Mouse (Mus musculus) CH12.LX (cell line): ENCODE results near the gene Neurl1a. TPM values are rescaled to one million over a fixed set of nuclear protein-coding genes. Genes with fewer than 3 reads are reported as not detected.

Experiments
- DNase-seq: peaks from one replicate; pipeline ENCODE4 v3.0.0-alpha.2; 2013; ENCODE audit errors: extremely low read depth
- H3K27ac ChIP-seq: 2 replicates; pipeline ENCODE4 v1.5.1; 2012; ENCODE audit warnings: low read depth, mild to moderate bottlenecking, control low read depth, moderate library complexity; ENCODE audit not compliant: insufficient read depth
- H3K27me3 ChIP-seq: replicated peaks from 2 replicates; pipeline ENCODE3; 2012; ENCODE audit warnings: inconsistent platforms
- H3K36me3 ChIP-seq, 2 experiments: replicated peaks in 1 of 2; 2 replicates each; pipeline versions ENCODE3 to v1.6.1; 2012; ENCODE audit warnings: inconsistent platforms in 1 of 2, low read length in 1 of 2, mild to moderate bottlenecking in 1 of 2, mixed read lengths in 1 of 2, moderate library complexity in 1 of 2; ENCODE audit not compliant: control insufficient read depth in 1 of 2, insufficient read depth in 1 of 2
- H3K4me1 ChIP-seq, 2 experiments: 2 replicates each; pipeline ENCODE4 v1.6.1; 2012; ENCODE audit warnings: inconsistent platforms in 1 of 2, moderate library complexity in 1 of 2; ENCODE audit not compliant: insufficient read depth in 2 of 2, control insufficient read depth in 1 of 2
- H3K4me2 ChIP-seq: 2 replicates; pipeline ENCODE4 v1.6.1; 2012; ENCODE audit warnings: low read depth, mild to moderate bottlenecking, control low read depth; ENCODE audit not compliant: poor library complexity, insufficient read depth, severe bottlenecking
- H3K4me3 ChIP-seq, 3 experiments: fragments of 150-350 bp in 1 of 3; sonication (generic) in 1 of 3; replicated peaks in 1 of 3; 2 replicates each; pipeline versions ENCODE3 to v1.5.1; 2011 to 2012; ENCODE audit warnings: low read depth in 2 of 3, low read length in 2 of 3, mild to moderate bottlenecking in 2 of 3, moderate library complexity in 2 of 3, control low read depth in 1 of 3, improper control_type of control experiment in 1 of 3, inconsistent platforms in 1 of 3, mixed read lengths in 1 of 3; ENCODE audit not compliant: poor library complexity in 1 of 3
- H3K79me2 ChIP-seq: replicated peaks from 2 replicates; pipeline ENCODE4 v1.6.1; 2012; ENCODE audit warnings: mild to moderate bottlenecking, moderate library complexity; ENCODE audit not compliant: control insufficient read depth, poor library complexity, insufficient read depth, severe bottlenecking; ENCODE audit errors: extremely low read depth
- H3K9ac ChIP-seq: 2 replicates; pipeline ENCODE4 v1.6.1; 2012; ENCODE audit warnings: low read depth, mild to moderate bottlenecking, control low read depth, moderate library complexity; ENCODE audit not compliant: insufficient read depth
- H3K9me3 ChIP-seq: replicated peaks from 2 replicates; pipeline ENCODE3; 2012; ENCODE audit warnings: low read length, inconsistent platforms, mixed read lengths
- CHD1 ChIP-seq: IDR thresholded peaks from 2 replicates; pipeline ENCODE4 v1.6.1; 2012; ENCODE audit warnings: low read depth, low read length, improper control_type of control experiment, inconsistent platforms
- ELF1 ChIP-seq: IDR thresholded peaks from 2 replicates; pipeline ENCODE4 v1.6.1; 2014; ENCODE audit warnings: low read depth, mild to moderate bottlenecking, inconsistent platforms, low read length, improper control_type of control experiment
- HCFC1 ChIP-seq: IDR thresholded peaks from 2 replicates; pipeline ENCODE4 v1.6.1; 2012; ENCODE audit warnings: low read depth, mild to moderate bottlenecking, inconsistent platforms, low read length, improper control_type of control experiment
- JUN ChIP-seq: IDR thresholded peaks from 2 replicates; pipeline ENCODE4 v1.6.1; 2011; ENCODE audit warnings: low read depth, mild to moderate bottlenecking, low read length, improper control_type of control experiment, moderate library complexity; ENCODE audit not compliant: insufficient read depth
- KAT2A ChIP-seq: IDR thresholded peaks from 2 replicates; pipeline ENCODE4 v1.6.1; 2012; ENCODE audit warnings: low read length, improper control_type of control experiment, inconsistent platforms; ENCODE audit not compliant: insufficient replicate concordance
- MAX ChIP-seq: IDR thresholded peaks from 2 replicates; pipeline ENCODE4 v1.6.1; 2011; ENCODE audit warnings: low read length, improper control_type of control experiment
- MXI1 ChIP-seq: IDR thresholded peaks from 2 replicates; pipeline ENCODE4 v1.6.1; 2011; ENCODE audit warnings: mild to moderate bottlenecking, low read depth, low read length, improper control_type of control experiment
- NELFE ChIP-seq: IDR thresholded peaks from 2 replicates; pipeline ENCODE4 v1.6.1; 2011; ENCODE audit warnings: low read depth, low read length, improper control_type of control experiment
- POLR2AphosphoS2 ChIP-seq: IDR thresholded peaks from 2 replicates; pipeline ENCODE4 v1.6.1; 2011; ENCODE audit warnings: low read depth, low read length, improper control_type of control experiment
- SIN3A ChIP-seq: IDR thresholded peaks from 2 replicates; pipeline ENCODE4 v1.6.1; 2012; ENCODE audit warnings: low read length, improper control_type of control experiment, inconsistent platforms
- TBP ChIP-seq: conservative IDR thresholded peaks from 2 replicates; pipeline ENCODE4 v1.6.1; 2011; ENCODE audit warnings: low read depth, low read length, improper control_type of control experiment
- TCF12 ChIP-seq: IDR thresholded peaks from 2 replicates; pipeline ENCODE4 v1.6.1; 2014; ENCODE audit warnings: low read depth, mild to moderate bottlenecking, inconsistent platforms, low read length, improper control_type of control experiment
- UBTF ChIP-seq: IDR thresholded peaks from 2 replicates; pipeline ENCODE4 v1.6.1; 2012; ENCODE audit warnings: low read depth, mild to moderate bottlenecking, inconsistent platforms, low read length, improper control_type of control experiment, moderate library complexity
- USF1 ChIP-seq: IDR thresholded peaks from 2 replicates; pipeline ENCODE4 v1.6.1; 2014; ENCODE audit warnings: low read depth, mild to moderate bottlenecking, inconsistent platforms, low read length, improper control_type of control experiment
- ZKSCAN1 ChIP-seq: IDR thresholded peaks from 2 replicates; pipeline ENCODE4 v1.6.1; 2012; ENCODE audit warnings: low read depth, inconsistent platforms, low read length, improper control_type of control experiment, borderline replicate concordance
- ZNF384 ChIP-seq: IDR thresholded peaks from 2 replicates; pipeline ENCODE4 v1.6.1; 2012; ENCODE audit warnings: low read depth, low read length, improper control_type of control experiment, inconsistent platforms
- dilution Hi-C: fragments of 300-500 bp; cut with MboI; formaldehyde crosslinking; loops from 2 replicates; pipeline ENCODE4 v1.14.3; 2020; ENCODE audit warnings: low sequenced_read_pairs; ENCODE audit not compliant: extremely low pct_unique_long_range_greater_than_20kb, extremely low pct_ligation_motif_present
- in situ Hi-C: fragments of 300-500 bp; cut with MboI; formaldehyde crosslinking; loops from 3 replicates; pipeline ENCODE4 v1.14.3; 2019; ENCODE audit warnings: low sequenced_read_pairs, low pct_ligation_motif_present, low pct_unique_long_range_greater_than_20kb, mixed read lengths
- polyA plus RNA-seq: library from polyadenylated mRNA; unstranded; fragments of >175 nt; gene quantifications from 2 replicates; pipeline ENCODE4 v1.2.1, GENCODE M21; 2012; ENCODE audit warnings: low read depth; ENCODE audit not compliant: insufficient read length
- total RNA-seq, 2 experiments: library from RNA; depleted of rRNA; stranded (reverse); fragments of 300-350 nt in 1 of 2; fragments of >200 nt in 1 of 2; gene quantifications; 2 replicates each; pipeline ENCODE4 v1.2.3; 2012 to 2014

Neurl1a gene
- total and polyA plus RNA-seq, 3 experiments: 0.05 to 0.13 TPM; not detected in 1

DNA sequence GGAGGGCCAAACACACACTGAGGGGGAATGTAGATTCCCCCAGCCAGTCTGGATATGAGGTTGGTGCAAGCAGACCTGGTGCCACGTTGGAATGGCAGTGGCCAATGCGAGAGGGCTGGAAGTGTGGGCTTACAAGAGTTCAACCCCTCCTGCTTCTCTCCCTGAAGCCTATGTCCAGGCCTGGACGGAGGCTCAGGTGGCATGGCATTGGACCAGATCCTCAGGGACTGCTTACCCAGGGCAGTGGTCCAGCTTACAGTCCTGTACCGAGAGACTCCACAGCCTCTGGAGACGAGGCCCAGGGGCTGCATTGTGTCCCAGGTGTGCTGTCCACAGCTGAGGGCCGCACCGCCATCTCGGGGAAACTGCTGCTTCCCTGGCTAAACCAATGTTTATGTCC, 66.9 kb downstream of the Neurl1a start:
- H3K79me2 ChIP-seq: no peaks in the 10 kb centered on the region
- H3K4me1 ChIP-seq: peaks cover 0 to 4% of the 10 kb centered on the region in 2 experiments; a peak in 3 of 4 replicates
- in situ Hi-C loops: no loop called here
- no peak overlapping the region for H3K27ac ChIP-seq
- no peak overlapping the region for H3K9ac ChIP-seq
- DNase-seq: no peak
- dilution Hi-C loops: no loop called here
- H3K36me3 ChIP-seq: no peaks in the 10 kb centered on the region
- TF ChIP-seq TCF12: no peak
- no peak for TF ChIP-seq UBTF
- no peak for TF ChIP-seq KAT2A
- TF ChIP-seq ZNF384: no peak
- no peak for TF ChIP-seq NELFE
- TF ChIP-seq JUN: no peak
- no peak for TF ChIP-seq CHD1
- no peak for TF ChIP-seq ZKSCAN1
- TF ChIP-seq POLR2AphosphoS2: no peak
- no peak for TF ChIP-seq USF1
- no peak for TF ChIP-seq ELF1
- TF ChIP-seq TBP: no peak
- peaks cover 5% of the 10 kb centered on the region for H3K27me3 ChIP-seq
- H3K9me3 ChIP-seq: no peaks in the 10 kb centered on the region
- H3K4me3 ChIP-seq: no peak overlapping the region
- no peak overlapping the region for H3K4me2 ChIP-seq

DNA sequence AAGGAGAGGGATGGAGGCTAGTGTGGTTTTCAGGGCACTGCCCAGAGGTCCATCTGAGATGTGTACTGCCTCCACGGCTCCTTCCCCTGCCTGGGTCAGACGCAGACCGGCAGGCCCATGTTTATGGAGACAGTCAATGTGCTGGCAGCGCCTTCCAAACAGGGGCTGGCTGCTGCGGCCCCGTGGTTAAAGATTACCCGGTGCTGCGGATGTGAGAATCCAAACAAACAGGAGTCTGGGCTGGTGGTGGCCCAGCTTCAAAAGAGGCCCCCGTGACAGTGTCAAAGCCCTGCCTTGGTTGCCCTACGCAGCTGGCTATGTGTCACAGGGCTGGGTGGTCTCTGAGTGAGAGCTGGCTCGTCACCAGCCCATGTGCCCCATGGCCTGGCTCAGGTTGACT, 69.2 kb downstream of the Neurl1a start:
- Histone ChIP-seq H3K27me3 (peaks cover 3% of the 10 kb centered on the region), H3K79me2 (no peaks in the 10 kb centered on the region), H3K9ac (no peak overlapping the region), H3K27ac (no peak overlapping the region), H3K4me3 (no peak overlapping the region), H3K9me3 (no peaks in the 10 kb centered on the region), H3K4me1 (peaks cover 0 to 4% of the 10 kb centered on the region in 2 experiments; a peak in 3 of 4 replicates), H3K4me2 (no peak overlapping the region), H3K36me3 (no peaks in the 10 kb centered on the region)
- TF ChIP-seq HCFC1 (no peak), SIN3A (no peak), ZKSCAN1 (no peak), MXI1 (no peak), TCF12 (no peak), MAX (no peak), ELF1 (no peak)
- in situ Hi-C loops (no loop called here), dilution Hi-C loops (no loop called here)
- no peak for DNase-seq
